Mouse (Mus musculus): ENCODE measurements around the gene Elf1. TPM values are rescaled to one million over a fixed set of nuclear protein-coding genes. Genes with fewer than 3 reads are reported as not detected.

Gene Elf1
- total and polyA plus RNA-seq, 3 experiments: 21.5 to 43.1 (median 24.2) TPM

GRCm38 (mm10) chr14:79522387-79522786 is 41.4 kb downstream of the Elf1 start:
- TF ChIP-seq CHD1 (IDR thresholded peaks at IDR 0.05; ENCODE audit: low read depth, low read length) (no peak), MYB (IDR thresholded peaks at IDR 0.05; ENCODE audit: low read depth, low read length) (0 out of 2 replicates have a peak, but pooled peaks have one; percentile 8), E2F4 (IDR thresholded peaks at IDR 0.05; ENCODE audit: borderline replicate concordance, low read depth, low read length) (no peak), POLR2AphosphoS5 (IDR thresholded peaks at IDR 0.05; ENCODE audit: borderline replicate concordance, low read depth, low read length) (no peak), MYC (IDR thresholded peaks at IDR 0.05; ENCODE audit: low read depth, low read length) (peak; percentile 65; the same call in 1 of the 2 replicates), TAL1 (IDR thresholded peaks at IDR 0.05; ENCODE audit: low read length) (no peak), USF2 (IDR thresholded peaks at IDR 0.05; ENCODE audit: borderline replicate concordance in 1 of 2, insufficient read depth in 1 of 2, low read depth in 1 of 2, low read length in 2 of 2) (no peak), MAX (IDR thresholded peaks at IDR 0.05; ENCODE audit: low read length) (peak; percentile 59; the same call in 1 of the 2 replicates), ZC3H11A (IDR thresholded peaks at IDR 0.05; ENCODE audit: low read depth, low read length) (no peak), MXI1 (IDR thresholded peaks at IDR 0.05; ENCODE audit: low read depth, low read length) (peak; percentile 49; the same call in 1 of the 2 replicates), ETS1 (IDR thresholded peaks at IDR 0.05; ENCODE audit: low read depth, low read length) (peak; percentile 24; the same call in 1 of the 2 replicates), KAT2A (conservative IDR thresholded peaks at IDR 0.05; ENCODE audit: low read depth, low read length) (no peak), EP300 (IDR thresholded peaks at IDR 0.05; ENCODE audit: low read depth in 1 of 2, low read length in 2 of 2) (peak in 1 of 2 experiments; percentile 37; a peak in 1 of 4 replicates), ZKSCAN1 (IDR thresholded peaks at IDR 0.05; ENCODE audit: low read depth, low read length) (no peak), ZMIZ1 (IDR thresholded peaks at IDR 0.05; ENCODE audit: low read depth, low read length) (no peak), POLR2AphosphoS2 (IDR thresholded peaks at IDR 0.05; ENCODE audit: low read length) (no peak), MEF2A (IDR thresholded peaks at IDR 0.05; ENCODE audit: extremely low read depth, insufficient replicate concordance, low read depth, low read length, poor library complexity, severe bottlenecking) (no peak), MAZ (IDR thresholded peaks at IDR 0.05; ENCODE audit: low read depth, low read length) (no peak), BHLHE40 (IDR thresholded peaks at IDR 0.05; ENCODE audit: borderline replicate concordance, low read depth, low read length) (peak; percentile 51; the same call in 1 of the 2 replicates), NELFE (IDR thresholded peaks at IDR 0.05; ENCODE audit: low read depth, low read length) (no peak), RCOR1 (IDR thresholded peaks at IDR 0.05; ENCODE audit: low read depth, low read length) (no peak), NRF1 (IDR thresholded peaks at IDR 0.05; ENCODE audit: insufficient read depth, low read depth, low read length, poor library complexity, severe bottlenecking) (no peak), GATA1 (IDR thresholded peaks at IDR 0.05; ENCODE audit: low read depth, low read length) (no peak), CTCF (IDR thresholded peaks at IDR 0.05 in 2 of 3, conservative IDR thresholded peaks at IDR 0.05 in 1 of 3; ENCODE audit: control insufficient read depth in 1 of 3, insufficient read depth in 1 of 3, low read depth in 2 of 3, low read length in 3 of 3, poor library complexity in 1 of 3, severe bottlenecking in 1 of 3) (no peak), ZNF384 (IDR thresholded peaks at IDR 0.05; ENCODE audit: low read depth, low read length) (no peak), ELF1 (IDR thresholded peaks at IDR 0.05; ENCODE audit: low read depth, low read length) (no peak), GABPA (IDR thresholded peaks at IDR 0.05; ENCODE audit: low read depth, low read length) (no peak), JUND (IDR thresholded peaks at IDR 0.05; ENCODE audit: low read depth, low read length) (no peak), USF1 (IDR thresholded peaks at IDR 0.05; ENCODE audit: low read depth, low read length) (no peak), UBTF (IDR thresholded peaks at IDR 0.05; ENCODE audit: borderline replicate concordance, insufficient read depth, low read depth, low read length) (no peak), HCFC1 (IDR thresholded peaks at IDR 0.05; ENCODE audit: low read depth, low read length) (no peak), SMC3 (IDR thresholded peaks at IDR 0.05; ENCODE audit: low read depth, low read length) (no peak), MAFK (IDR thresholded peaks at IDR 0.05; ENCODE audit: borderline replicate concordance, low read depth, low read length) (no peak), SIN3A (IDR thresholded peaks at IDR 0.05; ENCODE audit: low read length) (no peak), CHD2 (IDR thresholded peaks at IDR 0.05; ENCODE audit: low read length) (no peak), POLR2A (IDR thresholded peaks at IDR 0.05; ENCODE audit: control insufficient read depth in 1 of 2, insufficient read depth in 1 of 2, low read depth in 1 of 2, low read length in 2 of 2, poor library complexity in 1 of 2) (no peak), TCF12 (IDR thresholded peaks at IDR 0.05; ENCODE audit: low read depth, low read length) (no peak)
- H3K4me1 ChIP-seq (ENCODE audit: control insufficient read depth in 1 of 2, insufficient read depth in 2 of 2, low read length in 2 of 2): peaks cover 26 to 31% of the 10 kb centered on the region in 2 experiments
- H3K9ac ChIP-seq (ENCODE audit: control insufficient read depth, low read depth, low read length, poor library complexity, severe bottlenecking): peak overlapping the region; percentile 75

More at GRCm38 (mm10) chr14:79522387-79522786, 41.4 kb downstream of the Elf1 start:
- Histone ChIP-seq H3K9me3 (replicated peaks; ENCODE audit: insufficient read depth, low read length) (no peaks in the 10 kb centered on the region), H3K4me3 (ENCODE audit: control insufficient read depth in 1 of 2, insufficient read depth in 1 of 2, low read depth in 2 of 2, low read length in 2 of 2) (peak overlapping the region; percentile 1 to 37; a peak in 3 of 4 replicates), H3K79me2 (ENCODE audit: control insufficient read depth, insufficient read depth, low read length, poor library complexity) (peaks cover 74% of the 10 kb centered on the region), H3K27me3 (ENCODE audit: control insufficient read depth in 1 of 2, insufficient read depth in 2 of 2, low read length in 2 of 2) (no peaks in the 10 kb centered on the region), H3K36me3 (ENCODE audit: control insufficient read depth in 1 of 2, insufficient read depth in 2 of 2, low read length in 2 of 2) (peaks cover 0 to 51% of the 10 kb centered on the region in 2 experiments; a peak in 2 of 4 replicates), H3K27ac (ENCODE audit: control insufficient read depth, low read depth, low read length) (peak overlapping the region; percentile 100)
- DNase-seq (ENCODE audit: low read depth, low spot score): peak; percentile 71

All from MEL (cell line).